Mouse (Mus musculus): Measurements from ENCODE around the gene Cxcl13. TPM values are rescaled to one million over a fixed set of nuclear protein-coding genes. Genes with fewer than 3 reads are reported as not detected.
"Not testable (repeated sequence)": the region's sequence is repeated elsewhere in the genome, so short reads cannot be mapped to it uniquely, and the experiment has no call there.

Gene Cxcl13
- polyA plus RNA-seq, 1 experiment from 2014 or later = 8.1 TPM

DNA sequence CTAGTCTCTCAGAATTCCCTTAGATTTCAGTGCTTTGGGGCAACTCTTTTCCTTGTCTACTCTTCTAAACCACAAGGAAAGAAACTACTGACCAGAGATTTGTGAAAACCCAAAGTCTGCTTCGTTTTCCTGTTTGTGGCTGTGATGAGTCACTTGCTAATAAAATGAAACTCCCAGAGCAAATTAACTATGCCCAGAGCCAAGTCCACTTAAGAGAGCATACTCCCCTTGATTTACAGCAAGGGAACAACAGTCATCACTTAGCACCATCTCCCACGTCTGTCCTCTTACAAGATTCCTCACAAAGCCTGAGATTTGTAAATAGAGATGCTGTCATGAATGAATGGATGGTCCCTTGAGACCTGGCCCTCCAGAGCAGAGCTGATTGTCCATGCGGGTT is 11.6 kb upstream of the Cxcl13 start:
- Histone ChIP-seq H3K27me3 (no peaks in the 10 kb centered on the region), H3K36me3 (no peaks in the 10 kb centered on the region), H3K4me2 (no peak overlapping the region), H3K9me3 (no peaks in the 10 kb centered on the region), H3K9ac (no peak overlapping the region), H3K27ac (no peak overlapping the region), H3K4me1 (0 out of 2 replicates have a peak, but pooled peaks cover 3% of the 10 kb centered on the region), H3K4me3 (no peak overlapping the region)
- ATAC-seq (ENCODE audit: borderline replicate concordance, extremely low read depth, low FRiP score, low TSS enrichment) = no peak
- WGBS = 38% methylated on average over 3 of the region's 3 CpGs

DNA sequence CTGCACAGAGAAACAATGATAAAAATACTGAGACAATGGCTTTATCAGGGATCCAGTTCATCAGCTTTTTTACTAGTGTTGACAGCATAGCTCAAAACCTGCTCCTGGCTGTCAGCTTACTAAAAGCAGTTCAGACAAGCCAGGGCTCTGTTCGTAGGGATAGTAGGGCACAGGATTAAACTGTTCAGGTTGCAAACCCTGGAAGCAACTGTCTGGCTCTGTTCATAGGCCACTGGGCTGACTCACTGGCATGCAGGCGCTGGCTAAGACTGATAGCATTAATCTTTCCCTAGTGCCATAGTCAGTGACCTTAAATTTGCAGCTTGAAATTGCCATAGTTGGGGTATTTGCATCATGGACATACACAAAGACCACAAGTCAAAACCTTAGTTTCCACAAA is 10.4 kb upstream of the Cxcl13 start:
- H3K9ac ChIP-seq = no peak overlapping the region
- H3K4me3 ChIP-seq = no peak overlapping the region
- no peak for ATAC-seq (ENCODE audit: borderline replicate concordance, extremely low read depth, low FRiP score, low TSS enrichment)
- H3K4me1 ChIP-seq = 0 out of 2 replicates have a peak, but pooled peaks cover 3% of the 10 kb centered on the region
- H3K4me2 ChIP-seq = no peak overlapping the region
- H3K36me3 ChIP-seq = no peaks in the 10 kb centered on the region
- no peaks in the 10 kb centered on the region for H3K27me3 ChIP-seq
- H3K27ac ChIP-seq = no peak overlapping the region
- no peaks in the 10 kb centered on the region for H3K9me3 ChIP-seq
- 61% methylated on average over 2 of the region's 2 CpGs for WGBS

DNA sequence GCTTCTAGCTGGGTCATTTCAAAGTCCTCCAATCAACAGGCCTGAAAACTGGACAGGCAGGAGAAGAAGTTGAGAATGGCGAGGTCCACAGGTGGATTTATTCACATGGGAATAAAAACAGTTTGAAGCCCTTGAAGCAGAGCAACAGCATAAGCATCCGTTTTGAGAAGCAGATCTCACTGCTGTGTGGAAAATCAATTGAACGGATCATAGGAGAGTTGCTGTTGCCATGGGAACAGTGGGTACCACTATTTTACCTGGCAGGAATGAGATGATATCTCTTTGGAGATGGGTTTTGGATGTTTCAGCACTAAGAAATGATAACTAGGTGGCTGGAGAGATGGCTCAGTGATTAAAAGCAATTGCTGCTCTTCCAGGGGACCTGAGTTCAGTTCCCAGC is 8.1 kb upstream of the Cxcl13 start:
- Histone ChIP-seq H3K4me1 (0 out of 2 replicates have a peak, but pooled peaks cover 3% of the 10 kb centered on the region), H3K27me3 (no peaks in the 10 kb centered on the region), H3K4me3 (no peak overlapping the region), H3K36me3 (no peaks in the 10 kb centered on the region), H3K9ac (no peak overlapping the region), H3K27ac (no peak overlapping the region), H3K9me3 (no peaks in the 10 kb centered on the region), H3K4me2 (no peak overlapping the region)
- 77% methylated on average over 3 of the region's 3 CpGs for WGBS
- ATAC-seq (ENCODE audit: borderline replicate concordance, extremely low read depth, low FRiP score, low TSS enrichment) = no peak

DNA sequence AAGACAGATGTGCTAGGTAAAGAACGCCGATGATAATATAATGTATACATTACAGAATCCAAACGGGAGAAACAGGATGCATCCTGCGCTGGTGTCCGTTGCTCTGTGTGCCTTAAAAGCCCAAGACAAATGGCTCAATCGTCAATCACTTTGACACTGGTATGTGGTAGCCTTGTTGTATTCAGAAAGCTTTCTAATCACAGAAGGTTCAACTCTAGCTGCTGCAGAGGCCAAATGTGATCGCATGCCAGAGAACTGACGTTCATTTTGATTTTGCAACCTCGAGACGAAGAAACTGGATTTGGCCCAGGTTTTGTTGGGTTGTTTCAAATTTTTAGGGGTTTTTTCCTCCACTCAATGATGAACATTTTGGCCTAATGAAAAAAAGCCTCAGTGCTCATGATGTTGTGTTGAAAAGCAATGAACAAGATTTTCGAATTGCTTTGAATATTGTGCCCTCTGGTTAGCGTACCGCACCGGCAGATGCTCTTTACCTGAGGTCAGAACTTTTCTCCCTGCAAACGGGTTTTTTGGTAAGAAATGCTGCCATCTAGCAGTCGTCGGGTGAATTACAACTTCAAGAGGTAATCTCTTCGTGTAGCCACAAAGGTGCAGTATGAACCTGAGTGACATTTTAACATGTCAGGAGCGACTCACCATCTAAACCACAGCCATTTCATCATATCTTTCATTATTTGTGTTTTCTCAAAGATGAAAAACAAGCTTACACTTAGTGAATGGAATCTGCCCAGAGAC is 6.6 kb upstream of the Cxcl13 start:
- peak overlapping the region; percentile 24 for H3K4me2 ChIP-seq
- H3K9me3 ChIP-seq = no peaks in the 10 kb centered on the region
- WGBS = 10% methylated on average over 19 of the region's 19 CpGs

DNA sequence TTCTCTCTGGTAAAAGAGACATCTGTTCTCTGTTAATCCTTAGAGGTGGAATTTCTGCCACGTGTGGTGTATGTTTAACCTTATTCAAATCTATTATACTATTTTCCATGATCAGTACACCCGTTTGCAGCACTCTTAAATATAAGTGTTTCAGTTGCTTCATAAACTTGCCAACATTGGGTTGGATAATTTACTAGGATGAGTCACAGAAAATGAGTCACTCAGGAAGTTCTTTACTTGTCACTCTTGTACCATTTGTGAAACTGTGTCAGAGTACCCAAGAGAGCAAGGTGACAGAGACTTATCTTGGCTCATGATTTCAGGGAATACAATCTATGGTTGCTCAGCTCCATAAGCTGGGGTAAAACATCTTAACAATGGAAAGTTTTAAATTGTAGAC is 8.2 kb downstream of the Cxcl13 start:
- H3K9me3 ChIP-seq = no peaks in the 10 kb centered on the region
- H3K4me1 ChIP-seq = no peaks in the 10 kb centered on the region
- no peak overlapping the region for H3K4me3 ChIP-seq
- H3K27me3 ChIP-seq = no peaks in the 10 kb centered on the region
- no peak overlapping the region for H3K9ac ChIP-seq
- H3K4me2 ChIP-seq = no peak overlapping the region
- H3K36me3 ChIP-seq = no peaks in the 10 kb centered on the region
- no peak overlapping the region for H3K27ac ChIP-seq
- no peak for ATAC-seq (ENCODE audit: borderline replicate concordance, extremely low read depth, low FRiP score, low TSS enrichment)
- WGBS = 47% methylated on average over 2 of the region's 2 CpGs

More for the DNA sequence above, 6.6 kb upstream of the Cxcl13 start:
- Histone ChIP-seq H3K27me3 (no peaks in the 10 kb centered on the region), H3K4me3 (no peak overlapping the region), H3K9ac (no peak overlapping the region), H3K4me1 (0 out of 2 replicates have a peak, but pooled peaks cover 3% of the 10 kb centered on the region), H3K36me3 (no peaks in the 10 kb centered on the region), H3K27ac (no peak overlapping the region)
- ATAC-seq (ENCODE audit: borderline replicate concordance, extremely low read depth, low FRiP score, low TSS enrichment) = peak; percentile 23

DNA sequence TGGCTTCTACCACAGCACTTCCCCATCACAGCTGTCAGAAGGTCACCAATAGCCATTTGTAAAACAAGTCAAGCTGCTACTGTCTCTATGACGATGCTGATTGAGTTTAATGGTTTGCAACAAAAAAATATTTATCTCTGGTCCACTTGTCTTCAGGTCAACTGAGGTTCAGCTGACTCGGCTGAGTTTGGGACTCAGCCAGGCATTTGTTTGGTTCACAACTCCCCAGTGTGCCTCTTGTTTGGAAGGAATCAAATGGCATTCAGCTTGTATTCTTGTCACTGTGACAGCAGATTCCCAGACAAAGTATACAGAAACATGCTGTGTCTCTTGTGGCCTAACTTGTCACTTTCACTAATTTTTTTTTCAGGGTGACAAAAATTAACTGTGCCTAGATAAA is 9.9 kb downstream of the Cxcl13 start:
- Histone ChIP-seq H3K4me3 (no peak overlapping the region), H3K4me2 (no peak overlapping the region), H3K27ac (no peak overlapping the region), H3K36me3 (no peaks in the 10 kb centered on the region), H3K9ac (no peak overlapping the region), H3K9me3 (no peaks in the 10 kb centered on the region), H3K4me1 (no peaks in the 10 kb centered on the region), H3K27me3 (no peaks in the 10 kb centered on the region)
- no peak for ATAC-seq (ENCODE audit: borderline replicate concordance, extremely low read depth, low FRiP score, low TSS enrichment)
- WGBS = 27% methylated on average over 2 of the region's 2 CpGs

DNA sequence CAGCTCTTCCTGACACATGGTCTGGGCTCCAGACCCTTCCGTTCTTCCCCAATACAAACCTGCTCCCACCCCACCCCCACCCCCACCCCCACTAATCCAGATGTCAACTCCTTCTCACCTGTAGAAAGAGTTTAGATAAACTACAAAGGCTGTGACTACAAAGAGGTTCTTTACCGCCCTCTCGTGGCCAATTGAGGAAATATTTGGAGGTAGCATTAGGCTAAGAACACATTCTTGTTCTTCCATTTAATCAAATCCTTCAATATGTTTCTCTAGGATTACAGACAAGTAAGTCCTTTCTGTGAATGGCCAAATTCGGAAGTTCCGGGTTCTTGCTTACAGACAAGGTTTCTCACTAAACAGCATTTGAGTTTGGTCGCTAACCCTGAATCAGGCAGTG is 14.1 kb downstream of the Cxcl13 start:
- Histone ChIP-seq H3K27ac (no peak overlapping the region), H3K9me3 (no peaks in the 10 kb centered on the region), H3K27me3 (no peaks in the 10 kb centered on the region), H3K36me3 (no peaks in the 10 kb centered on the region), H3K4me2 (no peak overlapping the region), H3K4me3 (no peak overlapping the region), H3K9ac (no peak overlapping the region), H3K4me1 (no peaks in the 10 kb centered on the region)
- no peak for ATAC-seq (ENCODE audit: borderline replicate concordance, extremely low read depth, low FRiP score, low TSS enrichment)
- 27% methylated on average over 6 of the region's 6 CpGs for WGBS

DNA sequence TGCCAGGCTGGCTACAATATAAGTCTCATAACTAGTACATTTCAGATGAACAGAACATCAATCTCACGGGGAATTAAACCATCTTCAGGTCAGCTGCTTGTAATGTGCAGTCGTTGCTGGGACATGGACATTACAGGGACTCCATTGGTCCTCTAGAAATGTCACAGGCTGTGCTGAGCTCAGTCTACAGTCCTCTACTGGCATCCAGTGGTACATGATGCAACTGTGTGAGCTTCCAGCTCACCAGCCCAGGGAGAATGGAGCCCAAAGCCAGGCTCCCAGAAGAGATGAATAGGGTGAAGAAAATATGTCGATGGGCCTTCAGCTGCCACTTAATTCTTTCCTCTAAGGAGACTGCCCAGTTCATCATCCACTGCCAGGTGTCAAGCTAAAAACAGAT is 15.5 kb downstream of the Cxcl13 start:
- Histone ChIP-seq H3K36me3 (no peaks in the 10 kb centered on the region), H3K4me1 (no peaks in the 10 kb centered on the region), H3K9ac (no peak overlapping the region), H3K4me2 (no peak overlapping the region), H3K9me3 (no peaks in the 10 kb centered on the region), H3K4me3 (no peak overlapping the region), H3K27me3 (no peaks in the 10 kb centered on the region), H3K27ac (no peak overlapping the region)
- ATAC-seq (ENCODE audit: borderline replicate concordance, extremely low read depth, low FRiP score, low TSS enrichment) = no peak
- WGBS = 58% methylated on average over 3 of the region's 3 CpGs

DNA sequence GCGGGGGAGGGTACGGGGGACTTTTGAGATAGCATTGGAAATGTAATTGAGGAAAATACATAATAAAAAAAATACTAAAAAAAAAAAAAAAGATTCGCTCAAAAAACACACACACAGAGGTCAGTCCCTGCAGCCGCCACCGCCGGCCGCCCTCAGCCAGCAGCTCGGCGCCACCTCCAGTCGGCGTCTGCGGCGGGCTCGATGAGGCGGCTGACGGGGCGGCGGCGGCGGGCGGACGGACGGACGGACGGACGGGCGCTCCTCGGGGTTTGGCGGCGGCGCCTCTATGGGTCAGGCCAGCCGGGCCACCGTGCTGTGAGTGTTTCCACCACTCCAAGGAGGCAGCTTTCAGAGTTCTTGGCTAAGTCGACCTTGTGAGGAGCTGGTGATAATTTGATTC is 17.1 kb downstream of the Cxcl13 start:
- ATAC-seq (ENCODE audit: borderline replicate concordance, extremely low read depth, low FRiP score, low TSS enrichment); H3K4me3 ChIP-seq; H3K27me3 ChIP-seq; H3K27ac ChIP-seq; H3K36me3 ChIP-seq; H3K9me3 ChIP-seq; H3K4me1 ChIP-seq; H3K9ac ChIP-seq: not testable (repeated sequence)
- H3K4me2 ChIP-seq = peak overlapping the region; percentile 44
- WGBS = 27% methylated on average over 34 of the region's 34 CpGs

DNA sequence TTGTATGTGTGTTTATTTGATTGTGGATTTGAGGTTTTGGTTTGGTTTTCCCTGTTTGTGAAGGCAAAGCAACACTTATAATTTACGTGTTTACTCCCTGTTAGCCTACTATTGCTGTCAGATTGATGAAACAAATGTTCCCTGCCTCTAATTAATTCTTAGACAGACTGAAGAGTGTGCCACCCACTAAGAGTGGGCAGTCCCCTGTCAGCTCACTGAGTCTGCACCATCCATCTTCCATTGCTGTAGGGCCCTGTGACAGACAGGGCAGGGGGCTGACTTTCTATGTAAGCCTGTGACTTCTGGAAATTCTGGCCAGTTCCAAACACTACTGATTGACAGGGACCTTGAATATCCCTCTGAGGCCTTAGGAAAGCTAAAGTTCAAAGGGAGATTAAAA is 19.5 kb downstream of the Cxcl13 start:
- Histone ChIP-seq H3K4me1 (no peaks in the 10 kb centered on the region), H3K4me3 (no peak overlapping the region), H3K4me2 (no peak overlapping the region), H3K27me3 (no peaks in the 10 kb centered on the region), H3K9ac (no peak overlapping the region), H3K9me3 (no peaks in the 10 kb centered on the region), H3K36me3 (no peaks in the 10 kb centered on the region), H3K27ac (no peak overlapping the region)
- 75% methylated on average over 1 of the region's 1 CpGs for WGBS
- no peak for ATAC-seq (ENCODE audit: borderline replicate concordance, extremely low read depth, low FRiP score, low TSS enrichment)

DNA sequence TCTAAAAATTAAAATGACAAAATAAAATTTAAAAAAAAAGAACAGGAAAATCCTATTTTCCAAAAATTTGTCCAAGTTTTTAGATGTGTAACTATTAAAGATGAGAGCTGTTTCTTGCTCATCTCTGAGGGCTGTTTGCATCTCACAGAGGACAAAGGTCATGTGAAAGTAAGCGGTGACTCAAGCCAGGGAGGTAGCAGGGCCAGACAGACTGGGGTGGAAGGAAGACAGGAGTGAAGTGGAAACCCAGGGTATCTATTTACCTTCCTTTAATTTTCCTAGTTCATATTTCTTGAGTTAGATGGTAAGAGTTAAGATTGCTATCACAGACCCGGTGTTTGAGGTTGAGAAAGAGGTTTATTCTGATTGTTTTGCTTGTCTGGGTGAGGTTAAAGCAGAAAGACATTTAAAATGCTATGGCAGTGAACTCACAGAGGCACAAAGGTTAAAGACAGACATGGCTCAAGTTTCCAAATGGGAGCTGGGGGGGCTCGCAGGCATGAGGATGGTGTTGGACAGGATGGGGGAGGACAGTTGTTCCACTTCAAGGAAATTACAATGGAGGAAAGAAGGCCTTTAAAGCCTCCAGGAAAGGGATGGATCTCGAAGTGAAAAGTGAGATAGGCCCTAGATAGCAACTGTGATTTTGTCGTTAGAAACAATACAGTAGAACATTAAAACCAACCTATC is 27.2 kb downstream of the Cxcl13 start:
- no peaks in the 10 kb centered on the region for H3K9me3 ChIP-seq
- H3K4me3 ChIP-seq = no peak overlapping the region
- H3K27ac ChIP-seq = no peak overlapping the region
- WGBS = 33% methylated on average over 5 of the region's 5 CpGs
- no peak overlapping the region for H3K4me2 ChIP-seq
- H3K36me3 ChIP-seq = no peaks in the 10 kb centered on the region
- no peak for ATAC-seq (ENCODE audit: borderline replicate concordance, extremely low read depth, low FRiP score, low TSS enrichment)
- no peak overlapping the region for H3K9ac ChIP-seq
- no peaks in the 10 kb centered on the region for H3K4me1 ChIP-seq
- no peaks in the 10 kb centered on the region for H3K27me3 ChIP-seq
